Mouse (Mus musculus): ENCODE results near the gene Tnfrsf19.

DNA sequence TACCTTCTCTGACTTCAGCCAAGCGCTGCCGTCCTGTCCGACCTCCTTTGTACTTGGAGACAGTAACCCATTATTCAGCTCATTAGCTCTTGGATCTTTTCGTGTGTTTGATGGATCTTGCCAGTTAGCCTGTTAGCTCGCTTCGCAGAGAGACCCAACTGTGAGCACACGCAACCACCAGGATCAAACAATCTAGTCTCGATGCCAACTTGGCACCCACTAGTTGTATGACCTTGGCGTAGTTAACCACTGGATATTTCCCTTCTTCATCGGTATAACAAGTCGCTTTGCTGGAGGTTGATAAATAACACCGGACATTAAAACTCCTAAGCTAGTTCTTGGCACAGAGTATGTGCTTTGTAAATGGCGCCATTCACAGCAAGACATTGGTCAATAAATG lies 6.1 kb downstream of the Tnfrsf19 start:
- no peak for TF ChIP-seq CTCF (IDR thresholded peaks at IDR 0.05; ENCODE audit: insufficient read depth, low read depth, low read length)
- no peak for TF ChIP-seq POLR2A (IDR thresholded peaks at IDR 0.05; ENCODE audit: insufficient read depth, low read depth, low read length)
